Mouse (Mus musculus) E14TG2a.4 (cell line): ENCODE measurements around the gene Ccl5.

Experiments
- H3K27me3 ChIP-seq: 2 replicates; pipeline ENCODE4 v1.6.1; 2014; ENCODE audit warnings: low read length, control low read depth; ENCODE audit not compliant: insufficient read depth
- H3K36me3 ChIP-seq: 2 replicates; pipeline ENCODE4 v1.6.1; 2014; ENCODE audit warnings: low read length, control low read depth; ENCODE audit not compliant: insufficient read depth
- H3K4me1 ChIP-seq: replicated peaks from 2 replicates; pipeline ENCODE4 v1.6.1; 2014; ENCODE audit warnings: low read depth, low read length, control low read depth
- H3K4me3 ChIP-seq: replicated peaks from 2 replicates; pipeline ENCODE4 v1.5.1; 2014; ENCODE audit warnings: mild to moderate bottlenecking, low read length
- H3K9me3 ChIP-seq: 2 replicates; pipeline ENCODE4 v1.6.1; 2014; ENCODE audit warnings: low read length, control low read depth
- CTCF ChIP-seq: conservative IDR thresholded peaks from 2 replicates; pipeline ENCODE4 v1.5.1; 2014; ENCODE audit warnings: low read length
- NANOG ChIP-seq: IDR thresholded peaks from 2 replicates; pipeline ENCODE4 v1.6.1; 2014; ENCODE audit warnings: borderline replicate concordance, low read length, mixed read lengths
- POU5F1 ChIP-seq: IDR thresholded peaks from 2 replicates; pipeline ENCODE4 v1.6.1; 2014; ENCODE audit warnings: low read length, borderline replicate concordance

The Ccl5 gene

DNA sequence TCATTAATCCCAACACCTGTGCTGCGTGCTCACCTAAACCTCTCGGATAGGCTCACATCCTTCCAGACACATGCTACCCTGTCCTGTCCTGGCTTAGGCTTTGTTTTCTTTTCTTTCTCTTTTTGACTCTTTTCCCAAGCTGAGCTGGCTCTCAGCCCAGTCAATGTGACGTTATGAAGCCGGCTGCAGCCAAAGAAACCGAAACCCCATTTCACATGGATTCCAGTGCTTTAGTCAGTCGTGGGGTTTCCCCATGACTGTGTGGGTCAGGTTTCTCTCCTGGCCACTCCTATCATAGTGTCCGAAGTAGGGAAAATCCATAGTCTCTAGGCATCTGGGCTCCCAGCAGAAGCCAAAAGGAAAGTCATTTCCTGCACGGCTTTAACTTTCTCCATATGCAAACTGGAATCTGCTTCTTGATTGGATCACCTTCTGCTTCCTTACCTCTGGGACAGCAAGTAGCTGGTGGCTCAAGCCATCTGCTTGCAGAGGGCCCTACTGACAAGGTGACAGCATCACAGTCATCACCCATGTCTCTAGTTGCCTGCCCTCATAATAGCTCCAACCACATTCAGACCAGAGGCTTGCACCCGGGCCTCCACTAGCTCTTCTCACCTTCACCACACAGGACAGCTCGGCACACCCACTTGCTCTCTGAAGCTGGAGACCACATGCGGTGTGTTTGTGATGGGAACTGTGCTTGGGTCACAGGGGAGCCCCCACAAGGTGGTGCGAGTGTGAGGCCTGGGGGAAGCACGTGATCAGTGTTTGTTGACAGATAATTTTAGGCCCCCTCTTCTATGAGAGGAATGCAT, 4.5 kb upstream of the Ccl5 start:
- TF ChIP-seq CTCF (no peak), NANOG (no peak), POU5F1 (no peak)
- Histone ChIP-seq H3K27me3 (0 out of 2 replicates have a peak, but pooled peaks cover 6% of the 10 kb centered on the region), H3K36me3 (no peaks in the 10 kb centered on the region), H3K4me1 (peaks cover 12% of the 10 kb centered on the region), H3K9me3 (no peaks in the 10 kb centered on the region), H3K4me3 (no peak overlapping the region)

DNA sequence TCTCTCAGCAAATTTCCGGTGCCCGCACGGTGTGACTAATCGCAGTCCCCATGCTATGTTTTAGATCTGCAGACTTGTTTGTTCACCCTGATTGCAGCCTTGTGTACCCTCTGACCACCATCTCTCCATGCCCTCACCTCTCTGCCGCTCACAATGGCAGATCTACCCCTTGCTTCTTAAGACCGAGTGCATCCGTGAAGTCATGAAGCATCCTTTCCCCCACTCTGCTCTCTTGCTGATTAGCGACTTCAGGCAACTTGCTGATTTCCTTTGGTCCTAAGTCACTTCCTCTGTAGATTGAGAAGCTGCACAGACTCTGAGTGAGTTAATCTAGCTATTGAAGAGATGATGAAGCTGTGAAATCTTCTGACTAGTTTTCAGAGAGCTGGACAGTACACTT, 3.8 kb upstream of the Ccl5 start:
- no peaks in the 10 kb centered on the region for H3K9me3 ChIP-seq
- no peak for TF ChIP-seq CTCF

DNA sequence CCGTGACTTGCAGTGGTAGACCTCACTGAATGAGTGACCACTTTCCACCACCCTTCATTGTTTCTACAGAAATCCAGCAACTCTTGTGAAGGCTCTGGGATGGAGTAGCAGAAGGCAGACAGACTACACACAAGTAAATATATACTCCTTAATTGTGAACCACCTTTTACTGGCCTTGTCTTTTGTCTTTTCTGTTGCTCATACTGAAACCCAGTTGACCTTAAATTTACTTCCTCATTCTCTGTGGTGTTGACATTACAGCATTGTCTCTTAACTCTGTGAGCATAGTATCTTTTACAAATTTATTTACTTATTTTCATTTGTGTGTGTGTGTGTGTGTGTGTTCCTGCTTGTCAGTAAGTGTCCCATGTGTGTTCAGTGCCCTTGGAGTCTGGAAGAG, 2.9 kb upstream of the Ccl5 start:
- Histone ChIP-seq H3K4me3 (no peak overlapping the region), H3K27me3 (0 out of 2 replicates have a peak, but pooled peaks cover 6% of the 10 kb centered on the region), H3K36me3 (no peaks in the 10 kb centered on the region), H3K4me1 (peaks cover 12% of the 10 kb centered on the region), H3K9me3 (no peaks in the 10 kb centered on the region)
- TF ChIP-seq CTCF (no peak), POU5F1 (no peak), NANOG (no peak)

More for the DNA sequence above, 3.8 kb upstream of the Ccl5 start:
- Histone ChIP-seq H3K4me3 (no peak overlapping the region), H3K36me3 (no peaks in the 10 kb centered on the region), H3K4me1 (peaks cover 12% of the 10 kb centered on the region), H3K27me3 (0 out of 2 replicates have a peak, but pooled peaks cover 6% of the 10 kb centered on the region)

DNA sequence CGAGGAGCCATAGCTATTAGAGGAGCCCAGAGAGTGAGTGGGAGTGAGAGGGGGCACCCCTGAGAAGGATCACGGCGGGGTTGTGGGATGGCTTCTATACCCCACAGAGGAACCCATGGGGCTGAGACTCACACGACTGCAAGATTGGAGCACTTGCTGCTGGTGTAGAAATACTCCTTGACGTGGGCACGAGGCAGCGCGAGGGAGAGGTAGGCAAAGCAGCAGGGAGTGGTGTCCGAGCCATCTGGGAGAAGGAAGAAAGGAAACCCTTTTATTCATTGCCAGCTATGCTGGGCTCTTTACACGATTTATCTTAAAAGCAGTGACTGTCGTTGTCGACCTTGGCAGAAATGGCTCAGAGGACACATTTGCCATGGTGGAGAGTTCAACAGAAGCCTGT, 1.3 kb downstream of the Ccl5 start:
- H3K4me1 ChIP-seq, result peaks cover 6% of the 10 kb centered on the region; the same call in 1 of the 2 replicates
- H3K36me3 ChIP-seq, result no peaks in the 10 kb centered on the region
- TF ChIP-seq NANOG (no peak), POU5F1 (no peak), CTCF (no peak)
- no peaks in the 10 kb centered on the region for H3K27me3 ChIP-seq
- H3K4me3 ChIP-seq, result no peak overlapping the region
- H3K9me3 ChIP-seq, result no peaks in the 10 kb centered on the region

DNA sequence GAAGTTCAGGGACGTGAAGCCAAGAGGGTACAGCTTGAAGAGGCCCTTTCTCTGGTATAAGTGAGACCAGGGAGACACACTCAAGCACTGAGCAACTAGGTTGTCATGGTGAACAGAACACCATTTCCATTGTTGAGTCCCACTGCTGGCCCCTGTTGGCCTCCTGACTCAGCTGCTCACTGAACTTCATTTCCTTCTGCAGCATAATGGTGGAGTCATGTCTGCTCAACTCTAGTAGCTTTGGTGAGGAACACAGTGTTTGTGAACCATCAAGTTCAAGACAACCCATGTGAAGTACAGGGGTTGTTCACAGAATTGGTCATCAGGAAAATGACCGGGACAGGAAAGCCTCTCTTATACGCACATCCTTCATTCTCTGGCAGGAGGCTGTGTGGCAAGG, 8.2 kb downstream of the Ccl5 start, which contains the start of gene Heatr9:
Heatr9 (minus strand) TSS at position 101 of the 400 bp plus-strand sequence.
- Histone ChIP-seq H3K9me3 (no peaks in the 10 kb centered on the region), H3K4me3 (no peak within 1 kb of the TSS), H3K36me3 (no peaks in the 10 kb centered on the region), H3K27me3 (no peaks in the 10 kb centered on the region), H3K4me1 (peaks cover 17% of the 10 kb centered on the region)
- TF ChIP-seq NANOG (no peak), CTCF (no peak), POU5F1 (no peak)

DNA sequence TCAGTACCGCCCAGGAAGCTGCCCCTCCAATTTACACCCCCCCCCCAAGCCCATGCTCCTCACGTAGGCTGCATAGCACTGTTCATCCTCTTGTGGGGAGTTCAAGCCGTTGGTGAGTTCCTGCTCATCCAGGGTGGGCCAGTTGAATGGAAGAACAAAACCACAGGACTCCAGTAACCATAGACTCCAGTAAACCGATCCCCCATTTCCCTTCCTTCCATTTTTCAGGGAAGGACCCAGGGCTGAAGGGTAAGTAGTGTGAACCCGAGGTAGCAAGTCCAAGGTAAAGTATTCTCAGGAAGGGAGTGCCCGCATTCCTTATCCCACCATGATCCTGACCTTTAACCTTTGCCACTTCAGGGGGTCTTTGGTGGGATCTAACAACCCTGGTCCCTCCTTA, 11.9 kb downstream of the Ccl5 start:
- H3K9me3 ChIP-seq, result no peaks in the 10 kb centered on the region
- TF ChIP-seq NANOG (peak; percentile 39; the same call in 1 of the 2 replicates), CTCF (no peak), POU5F1 (no peak)
- no peak overlapping the region for H3K4me3 ChIP-seq
- H3K4me1 ChIP-seq, result peaks cover 17% of the 10 kb centered on the region
- no peaks in the 10 kb centered on the region for H3K36me3 ChIP-seq
- H3K27me3 ChIP-seq, result peaks cover 5% of the 10 kb centered on the region

DNA sequence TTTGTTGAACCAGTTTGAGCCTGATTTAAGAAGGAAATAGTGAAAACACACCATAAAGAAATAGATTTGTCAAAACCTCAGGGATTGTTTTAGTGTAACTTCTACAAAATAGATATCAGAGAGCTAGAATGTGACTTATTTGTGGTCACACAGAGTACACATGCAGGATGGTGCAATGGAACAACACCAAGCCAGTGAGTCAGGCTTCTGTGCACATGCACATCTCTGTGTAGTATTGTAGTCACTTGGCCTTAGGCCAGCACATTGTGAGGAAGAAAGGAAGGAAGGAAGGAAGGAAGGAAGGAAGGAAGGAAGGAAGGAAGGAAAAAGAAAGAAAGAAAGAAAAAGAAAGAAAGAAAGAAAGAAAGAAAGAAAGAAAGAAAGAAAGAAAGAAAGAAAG, 13.2 kb downstream of the Ccl5 start:
- no peaks in the 10 kb centered on the region for H3K36me3 ChIP-seq
- no peaks in the 10 kb centered on the region for H3K9me3 ChIP-seq
- H3K4me3 ChIP-seq, result no peak overlapping the region
- peaks cover 7% of the 10 kb centered on the region for H3K27me3 ChIP-seq
- no peak for TF ChIP-seq POU5F1
- no peak for TF ChIP-seq NANOG
- no peak for TF ChIP-seq CTCF
- H3K4me1 ChIP-seq, result peaks cover 17% of the 10 kb centered on the region

DNA sequence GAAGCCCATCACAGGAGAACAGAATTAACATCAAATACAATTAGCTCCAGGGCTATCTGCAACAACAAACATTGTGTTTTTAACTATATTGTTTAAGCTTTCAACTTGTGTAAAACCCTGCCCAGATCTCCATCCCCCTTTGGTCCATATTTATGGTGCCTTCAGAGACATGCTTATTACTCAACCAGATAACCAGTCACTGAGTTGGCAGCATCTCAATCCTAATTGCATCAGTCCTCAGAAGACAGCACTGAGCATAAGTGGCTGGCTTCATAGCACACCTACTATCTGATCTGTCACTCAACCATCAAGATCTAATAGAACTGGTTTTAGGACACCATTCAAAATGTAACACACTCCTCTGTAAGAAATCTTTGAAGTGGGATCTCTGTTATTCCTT, 20.8 kb downstream of the Ccl5 start:
- peaks cover 5% of the 10 kb centered on the region for H3K27me3 ChIP-seq
- no peak overlapping the region for H3K4me3 ChIP-seq
- H3K9me3 ChIP-seq, result no peaks in the 10 kb centered on the region
- TF ChIP-seq CTCF (no peak), POU5F1 (no peak), NANOG (no peak)
- H3K36me3 ChIP-seq, result peaks cover 39% of the 10 kb centered on the region
- no peaks in the 10 kb centered on the region for H3K4me1 ChIP-seq

DNA sequence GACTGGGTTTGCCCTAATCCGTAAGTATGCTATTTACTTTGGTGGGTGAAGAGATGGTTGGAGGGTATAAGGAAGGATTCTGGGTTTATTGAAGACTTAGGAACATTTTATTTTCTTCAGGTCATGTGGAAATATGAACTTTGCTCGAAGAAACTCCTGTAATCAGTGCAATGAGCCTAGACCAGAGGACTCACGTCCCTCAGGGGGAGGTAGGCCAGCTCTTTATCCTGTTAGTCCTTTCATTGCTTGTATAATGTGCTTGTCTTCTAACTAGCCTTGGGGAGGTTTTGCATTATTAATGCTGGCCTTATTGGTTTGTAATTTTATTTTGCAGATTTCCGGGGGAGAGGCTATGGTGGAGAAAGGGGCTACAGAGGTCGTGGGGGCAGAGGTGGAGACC, 26.0 kb downstream of the Ccl5 start:
- Histone ChIP-seq H3K36me3 (peaks cover 86% of the 10 kb centered on the region), H3K27me3 (no peaks in the 10 kb centered on the region), H3K4me1 (no peaks in the 10 kb centered on the region), H3K4me3 (no peak overlapping the region), H3K9me3 (no peaks in the 10 kb centered on the region)
- TF ChIP-seq NANOG (no peak), POU5F1 (no peak), CTCF (no peak)
